Mouse (Mus musculus): ENCODE measurements around the gene Alox5ap. TPM values are rescaled to one million over a fixed set of nuclear protein-coding genes. Genes with fewer than 3 reads are reported as not detected.

Alox5ap gene
- polyA plus RNA-seq, 1 experiment from 2014 or later = 19.8 TPM

DNA sequence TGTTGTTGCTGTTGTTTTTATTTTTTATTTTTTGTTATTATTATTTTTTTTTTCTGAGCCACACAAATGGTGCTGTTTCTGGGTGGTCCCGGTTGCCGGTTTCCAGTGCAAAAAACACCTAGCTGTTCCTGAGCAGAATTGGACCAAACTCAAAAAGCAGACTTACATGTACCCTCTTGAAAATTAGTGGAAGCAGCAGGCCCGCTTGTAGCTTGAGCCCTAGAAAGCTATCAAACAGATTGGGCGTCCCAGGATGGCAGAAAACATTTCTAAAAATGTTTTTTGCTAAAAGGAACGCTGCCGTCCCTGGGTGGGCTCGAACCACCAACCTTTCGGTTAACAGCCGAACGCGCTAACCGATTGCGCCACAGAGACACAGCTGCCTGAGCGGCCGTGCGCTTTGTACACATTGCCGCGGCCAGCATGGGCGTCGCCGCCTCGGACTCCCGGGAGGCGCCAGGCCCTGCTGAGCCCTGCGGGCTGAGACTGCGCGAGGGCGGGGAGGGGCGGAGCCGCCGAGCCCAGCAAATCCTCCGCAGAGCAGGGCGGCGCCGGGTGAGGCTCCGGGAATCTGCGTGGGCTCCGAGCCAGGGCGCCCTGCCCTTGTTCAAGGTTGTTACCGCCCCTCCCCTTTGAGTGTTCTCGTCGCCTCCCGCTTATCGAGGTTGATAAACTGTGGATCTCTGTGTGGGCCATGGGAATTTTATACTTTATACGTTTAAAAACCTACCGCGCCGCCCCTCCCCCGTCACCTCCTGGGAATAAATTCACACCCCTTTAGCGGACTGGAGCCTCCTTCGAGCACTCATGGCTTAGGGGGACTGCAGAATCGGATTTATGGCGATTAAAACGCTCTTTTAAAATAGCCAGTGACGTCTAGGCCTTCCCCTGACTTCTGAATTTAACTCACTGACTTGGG, 35.6 kb upstream of the Alox5ap start:
- Histone ChIP-seq H3K27ac (peak overlapping the region; percentile 93), H3K9ac (ENCODE audit: low read depth, low read length) (peak overlapping the region; percentile 59; the same call in 1 of the 2 replicates), H3K27me3 (ENCODE audit: insufficient read depth, low read length) (no peaks in the 10 kb centered on the region), H3K9me3 (replicated peaks; ENCODE audit: low read length) (no peaks in the 10 kb centered on the region), H3K36me3 (ENCODE audit: insufficient read depth, low read length) (no peaks in the 10 kb centered on the region), H3K4me1 (replicated peaks; ENCODE audit: insufficient read depth, low read length) (no peaks in the 10 kb centered on the region), H3K4me2 (ENCODE audit: low read length) (peak overlapping the region; percentile 59), H3K4me3 (replicated peaks; ENCODE audit: low read depth, low read length) (peak overlapping the region; percentile 41)
- DNase-seq (ENCODE audit: low spot score) (peak; percentile 98), ATAC-seq (replicated peaks; ENCODE audit: low FRiP score, low read depth) (peak; percentile 100)
- 0 out of 2 replicates have a peak, but pooled peaks have one; percentile 8 for TF ChIP-seq CTCF (IDR thresholded peaks at IDR 0.05; ENCODE audit: low read depth)
- WGBS = 2% methylated on average over 55 of the region's 55 CpGs

DNA sequence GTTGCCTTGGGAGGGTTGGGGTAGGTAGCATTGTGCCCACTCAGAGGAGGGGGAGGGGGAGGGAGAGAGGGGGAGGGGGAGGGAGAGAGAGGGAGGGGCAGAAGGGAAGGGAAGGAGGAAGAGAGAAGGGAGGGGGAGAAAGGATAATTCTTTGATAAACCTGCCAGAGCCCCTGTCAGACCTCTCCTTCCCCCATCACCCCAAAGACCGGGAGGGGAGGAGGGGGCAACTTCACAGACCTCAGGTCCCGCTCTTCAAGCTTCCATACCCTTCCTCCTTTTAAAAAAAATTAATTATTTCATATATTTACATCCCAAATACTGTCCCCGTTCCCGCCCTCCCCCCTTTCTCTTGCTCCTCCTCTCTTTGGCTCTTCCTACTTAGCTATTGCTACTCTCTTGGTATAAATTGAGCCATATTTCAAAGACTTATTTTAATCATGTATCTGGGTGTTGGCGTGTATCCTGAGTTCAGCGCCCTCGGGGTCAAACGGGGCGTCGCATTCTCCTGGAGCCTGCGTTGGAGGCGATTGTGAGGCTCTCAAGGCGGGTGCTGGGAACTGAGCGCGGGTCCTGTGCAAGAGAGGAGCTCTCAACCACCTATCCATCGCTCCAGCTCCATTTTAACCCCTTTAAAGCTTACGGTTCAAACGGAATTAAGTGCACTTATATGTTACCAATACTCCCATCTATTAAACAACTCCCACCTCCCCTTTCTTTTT, 34.8 kb upstream of the Alox5ap start:
- ATAC-seq (replicated peaks; ENCODE audit: low FRiP score, low read depth) (no peak), DNase-seq (ENCODE audit: low spot score) (peak; percentile 18)
- peak overlapping the region; percentile 59 for H3K4me2 ChIP-seq (ENCODE audit: low read length)
- peak overlapping the region; percentile 93 for H3K27ac ChIP-seq
- no peaks in the 10 kb centered on the region for H3K9me3 ChIP-seq (replicated peaks; ENCODE audit: low read length)
- no peaks in the 10 kb centered on the region for H3K36me3 ChIP-seq (ENCODE audit: insufficient read depth, low read length)
- peak overlapping the region; percentile 59; the same call in 1 of the 2 replicates for H3K9ac ChIP-seq (ENCODE audit: low read depth, low read length)
- peak overlapping the region; percentile 41 for H3K4me3 ChIP-seq (replicated peaks; ENCODE audit: low read depth, low read length)
- H3K27me3 ChIP-seq (ENCODE audit: insufficient read depth, low read length) = no peaks in the 10 kb centered on the region
- TF ChIP-seq CTCF (IDR thresholded peaks at IDR 0.05; ENCODE audit: low read depth) = no peak
- no peaks in the 10 kb centered on the region for H3K4me1 ChIP-seq (replicated peaks; ENCODE audit: insufficient read depth, low read length)
- 79% methylated on average over 18 of the region's 18 CpGs for WGBS

DNA sequence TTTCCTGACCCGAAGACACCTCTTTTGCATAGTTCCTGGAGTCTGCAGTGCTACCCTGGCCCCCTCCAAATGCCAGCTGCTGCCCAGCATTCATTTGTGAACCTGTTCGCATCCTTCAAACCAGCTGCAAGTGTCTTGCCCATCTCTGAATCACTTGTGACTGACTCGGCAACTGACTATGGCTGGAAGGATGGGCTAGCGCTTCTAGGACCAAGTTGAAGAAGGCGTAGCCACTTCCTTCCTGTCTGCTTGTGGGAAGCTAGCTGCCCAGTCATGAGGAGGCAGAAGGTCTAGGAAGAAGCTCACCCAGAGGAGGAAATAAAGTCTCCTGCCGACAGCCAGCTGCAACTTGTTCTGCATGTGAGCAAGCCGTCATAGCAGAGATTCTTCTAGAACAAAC, 29.6 kb upstream of the Alox5ap start:
- no peaks in the 10 kb centered on the region for H3K9me3 ChIP-seq (replicated peaks; ENCODE audit: low read length)
- ATAC-seq (replicated peaks; ENCODE audit: low FRiP score, low read depth) (no peak), DNase-seq (ENCODE audit: low spot score) (no peak)
- no peak overlapping the region for H3K4me2 ChIP-seq (ENCODE audit: low read length)
- no peaks in the 10 kb centered on the region for H3K36me3 ChIP-seq (ENCODE audit: insufficient read depth, low read length)
- no peaks in the 10 kb centered on the region for H3K4me1 ChIP-seq (replicated peaks; ENCODE audit: insufficient read depth, low read length)
- WGBS = 76% methylated on average over 7 of the region's 7 CpGs
- no peak overlapping the region for H3K4me3 ChIP-seq (replicated peaks; ENCODE audit: low read depth, low read length)
- no peak for TF ChIP-seq CTCF (IDR thresholded peaks at IDR 0.05; ENCODE audit: low read depth)
- no peaks in the 10 kb centered on the region for H3K27me3 ChIP-seq (ENCODE audit: insufficient read depth, low read length)
- no peak overlapping the region for H3K9ac ChIP-seq (ENCODE audit: low read depth, low read length)
- no peak overlapping the region for H3K27ac ChIP-seq

DNA sequence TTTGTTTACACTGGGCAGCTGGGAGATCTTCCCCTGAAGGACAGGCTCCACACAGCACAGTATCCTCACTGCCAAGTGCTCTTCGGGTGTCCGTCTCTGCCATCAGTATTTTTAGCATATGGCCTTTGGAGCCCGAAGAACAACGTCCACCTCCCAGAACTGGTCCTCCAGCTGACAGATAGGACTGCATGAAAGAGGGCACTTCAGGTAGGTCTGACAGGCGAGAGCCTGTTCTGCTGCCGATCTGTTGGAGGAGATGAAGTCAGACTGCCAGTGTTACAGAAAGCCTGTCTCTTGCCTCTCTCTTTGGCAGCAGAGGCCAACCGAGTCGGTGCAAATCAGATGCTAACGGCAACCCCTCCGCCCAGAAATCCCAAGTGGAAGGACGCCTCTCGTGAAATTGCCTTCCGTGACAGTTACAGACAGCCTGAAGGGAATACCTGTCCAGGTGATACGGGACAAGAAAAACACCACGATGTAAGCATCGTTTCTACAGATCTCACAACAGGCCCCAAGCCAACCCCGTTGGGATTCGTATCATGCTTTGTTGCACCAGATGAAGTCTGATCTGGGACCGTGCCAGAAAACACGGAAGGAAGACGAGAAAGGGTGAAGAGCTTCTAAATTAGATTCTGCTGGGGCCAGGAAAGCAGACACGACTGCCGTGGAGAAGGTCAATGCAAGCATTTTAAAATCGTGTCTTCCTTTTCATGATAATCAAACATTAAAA, 27.2 kb upstream of the Alox5ap start:
- Histone ChIP-seq H3K4me3 (replicated peaks; ENCODE audit: low read depth, low read length) (no peak overlapping the region), H3K4me1 (replicated peaks; ENCODE audit: insufficient read depth, low read length) (no peaks in the 10 kb centered on the region), H3K36me3 (ENCODE audit: insufficient read depth, low read length) (no peaks in the 10 kb centered on the region), H3K9ac (ENCODE audit: low read depth, low read length) (no peak overlapping the region), H3K4me2 (ENCODE audit: low read length) (no peak overlapping the region), H3K27ac (no peak overlapping the region), H3K27me3 (ENCODE audit: insufficient read depth, low read length) (no peaks in the 10 kb centered on the region), H3K9me3 (replicated peaks; ENCODE audit: low read length) (no peaks in the 10 kb centered on the region)
- ATAC-seq (replicated peaks; ENCODE audit: low FRiP score, low read depth) = no peak
- WGBS = 77% methylated on average over 24 of the region's 24 CpGs
- no peak for DNase-seq (ENCODE audit: low spot score)
- no peak for TF ChIP-seq CTCF (IDR thresholded peaks at IDR 0.05; ENCODE audit: low read depth)

DNA sequence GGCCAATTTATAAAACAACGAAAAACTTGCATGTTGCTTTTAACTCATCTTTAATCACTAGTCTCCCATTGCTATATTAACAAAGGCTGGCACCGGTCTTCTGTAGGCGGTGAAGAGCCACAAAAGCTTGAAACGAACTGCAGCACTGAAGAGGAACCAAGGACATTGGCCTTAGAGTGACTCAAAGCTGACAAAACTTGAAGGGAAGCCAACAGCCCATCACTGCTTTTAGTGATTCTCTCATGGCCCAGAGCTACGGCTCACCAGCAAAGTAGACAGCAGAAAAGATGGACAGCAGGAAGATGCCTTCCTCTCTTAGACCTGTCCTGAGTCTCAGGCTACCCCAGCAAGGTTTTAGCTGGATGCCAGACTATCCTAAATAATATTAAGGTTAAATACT, 22.1 kb upstream of the Alox5ap start:
- no peaks in the 10 kb centered on the region for H3K27me3 ChIP-seq (ENCODE audit: insufficient read depth, low read length)
- H3K36me3 ChIP-seq (ENCODE audit: insufficient read depth, low read length) = no peaks in the 10 kb centered on the region
- no peak for TF ChIP-seq CTCF (IDR thresholded peaks at IDR 0.05; ENCODE audit: low read depth)
- no peak overlapping the region for H3K9ac ChIP-seq (ENCODE audit: low read depth, low read length)
- H3K27ac ChIP-seq = no peak overlapping the region
- no peaks in the 10 kb centered on the region for H3K9me3 ChIP-seq (replicated peaks; ENCODE audit: low read length)
- H3K4me2 ChIP-seq (ENCODE audit: low read length) = no peak overlapping the region
- H3K4me1 ChIP-seq (replicated peaks; ENCODE audit: insufficient read depth, low read length) = 0 out of 2 replicates have a peak, but pooled peaks cover 6% of the 10 kb centered on the region
- DNase-seq (ENCODE audit: low spot score) (no peak), ATAC-seq (replicated peaks; ENCODE audit: low FRiP score, low read depth) (no peak)
- 88% methylated on average over 5 of the region's 5 CpGs for WGBS
- H3K4me3 ChIP-seq (replicated peaks; ENCODE audit: low read depth, low read length) = no peak overlapping the region

DNA sequence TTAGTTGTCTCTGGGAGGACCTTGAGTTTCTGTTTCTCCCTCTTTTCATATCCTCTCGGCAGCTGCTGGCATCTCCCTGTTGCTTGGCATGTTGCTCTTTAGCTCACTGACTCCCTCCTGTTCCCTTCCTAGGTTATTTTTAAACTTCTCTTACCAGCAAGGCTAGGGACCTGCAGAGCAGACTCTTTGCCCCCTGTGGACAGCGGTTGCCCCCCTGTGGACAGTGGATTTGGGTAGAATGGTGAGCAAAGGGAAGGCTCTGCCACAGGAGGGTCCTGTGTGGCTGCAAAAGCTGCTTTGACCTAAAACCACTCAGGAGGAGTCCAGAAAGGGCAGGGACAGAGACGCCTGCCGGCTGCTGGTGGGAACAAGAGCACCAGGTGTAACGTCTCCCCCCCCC, 21.5 kb upstream of the Alox5ap start:
- H3K27ac ChIP-seq = no peak overlapping the region
- no peak overlapping the region for H3K9ac ChIP-seq (ENCODE audit: low read depth, low read length)
- no peak for ATAC-seq (replicated peaks; ENCODE audit: low FRiP score, low read depth)
- no peaks in the 10 kb centered on the region for H3K36me3 ChIP-seq (ENCODE audit: insufficient read depth, low read length)
- H3K27me3 ChIP-seq (ENCODE audit: insufficient read depth, low read length) = no peaks in the 10 kb centered on the region
- no peak for DNase-seq (ENCODE audit: low spot score)
- H3K4me3 ChIP-seq (replicated peaks; ENCODE audit: low read depth, low read length) = no peak overlapping the region
- WGBS = 62% methylated on average over 4 of the region's 5 CpGs
- no peak overlapping the region for H3K4me2 ChIP-seq (ENCODE audit: low read length)
- 0 out of 2 replicates have a peak, but pooled peaks cover 6% of the 10 kb centered on the region for H3K4me1 ChIP-seq (replicated peaks; ENCODE audit: insufficient read depth, low read length)
- no peak for TF ChIP-seq CTCF (IDR thresholded peaks at IDR 0.05; ENCODE audit: low read depth)
- H3K9me3 ChIP-seq (replicated peaks; ENCODE audit: low read length) = no peaks in the 10 kb centered on the region

Measured in kidney, postnatal 0 days (tissue).